Mouse (Mus musculus): Measurements from ENCODE around the gene Palld. TPM values are rescaled to one million over a fixed set of nuclear protein-coding genes. Genes with fewer than 3 reads are reported as not detected.

The Palld gene
- 1 to 10 TPM; 7.2 to 8.1 TPM for total RNA-seq (2021)
- long read RNA-seq, experiment 1, full-length matches to known transcripts = 2 of 8 reads
- long read RNA-seq, experiment 1, partial matches to known transcripts = 3 of 8 reads
- long read RNA-seq, experiment 1, other reads (novel, unspliced or antisense) = 3 of 8 reads
- long read RNA-seq, experiment 2, partial matches to known transcripts = 7 of 11 reads
- long read RNA-seq, experiment 2, other reads (novel, unspliced or antisense) = 3 of 11 reads

- DNase-seq (ENCODE audit: low spot score in 2 of 2) = no peak
These were observed at the start of gene Palld for GRCm38 (mm10) chr8:61902521-61902920. Palld (minus strand) TSS chr8:61902690.

- no peak for DNase-seq (ENCODE audit: low spot score in 2 of 2)
These were observed 35.1 kb upstream of the Palld start for GRCm38 (mm10) chr8:61937576-61937975.

- DNase-seq (ENCODE audit: low spot score in 2 of 2) = no peak
These were observed 30.8 kb upstream of the Palld start for GRCm38 (mm10) chr8:61933243-61933642.

- DNase-seq (ENCODE audit: low spot score in 2 of 2) = peak; percentile 37 to 46
These were observed 25.4 kb upstream of the Palld start, which contains the start of gene Ddx60 for GRCm38 (mm10) chr8:61927777-61928494. Ddx60 (plus strand) TSS chr8:61928087.

- DNase-seq (ENCODE audit: low spot score in 2 of 2) = no peak
These were observed 22.0 kb upstream of the Palld start for GRCm38 (mm10) chr8:61924518-61924917.

- DNase-seq (ENCODE audit: low spot score in 2 of 2) = no peak
These were observed 19.1 kb upstream of the Palld start for GRCm38 (mm10) chr8:61921454-61922054.

GRCm38 (mm10) chr8:61920389-61920788 is 17.9 kb upstream of the Palld start:
- DNase-seq (ENCODE audit: low spot score in 2 of 2) = no peak

GRCm38 (mm10) chr8:61919145-61919788 is 16.8 kb upstream of the Palld start:
- DNase-seq (ENCODE audit: low spot score in 2 of 2) = no peak

- no peak for DNase-seq (ENCODE audit: low spot score in 2 of 2)
These were observed 14.8 kb upstream of the Palld start for GRCm38 (mm10) chr8:61917287-61917686.

- no peak for DNase-seq (ENCODE audit: low spot score in 2 of 2)
These were observed 11.5 kb upstream of the Palld start for GRCm38 (mm10) chr8:61913957-61914356.

GRCm38 (mm10) chr8:61912817-61913216 is 10.3 kb upstream of the Palld start:
- DNase-seq (ENCODE audit: low spot score in 2 of 2) = no peak

GRCm38 (mm10) chr8:61909313-61909712 is 6.8 kb upstream of the Palld start:
- no peak for DNase-seq (ENCODE audit: low spot score in 2 of 2)

GRCm38 (mm10) chr8:61908303-61909215 is 6.1 kb upstream of the Palld start:
- DNase-seq (ENCODE audit: low spot score in 2 of 2) = no peak

- DNase-seq (ENCODE audit: low spot score in 2 of 2) = no peak
These were observed 1.3 kb downstream of the Palld start for GRCm38 (mm10) chr8:61901028-61901717.

GRCm38 (mm10) chr8:61897402-61897801 is 5.1 kb downstream of the Palld start:
- DNase-seq (ENCODE audit: low spot score in 2 of 2) = no peak

- DNase-seq (ENCODE audit: low spot score in 2 of 2) = no peak
These were observed 5.7 kb downstream of the Palld start for GRCm38 (mm10) chr8:61896742-61897141.

GRCm38 (mm10) chr8:61894062-61894461 is 8.4 kb downstream of the Palld start:
- peak; percentile 31 to 63 for DNase-seq (ENCODE audit: low spot score in 2 of 2)

- no peak for DNase-seq (ENCODE audit: low spot score in 2 of 2)
These were observed 24.9 kb downstream of the Palld start for GRCm38 (mm10) chr8:61877607-61878006.

- DNase-seq (ENCODE audit: low spot score in 2 of 2) = peak; percentile 18 to 81
These were observed 27.2 kb downstream of the Palld start for GRCm38 (mm10) chr8:61875290-61875689.

GRCm38 (mm10) chr8:61873994-61874393 is 28.5 kb downstream of the Palld start:
- DNase-seq (ENCODE audit: low spot score in 2 of 2) = no peak

All from layer of hippocampus, postnatal 14 days (tissue).